Mouse (Mus musculus): ENCODE data around the gene Olfr1532-ps1.
"Not testable (repeated sequence)": the region's sequence is repeated elsewhere in the genome, so short reads cannot be mapped to it uniquely, and the experiment has no call there.

The Olfr1532-ps1 gene

GRCm38 (mm10) chr7:106907676-106908075 is at the start of gene Olfr1532-ps1:
Gene Olfr1532-ps1 (plus strand): TSS chr7:106908001.
- DNase-seq (ENCODE audit: low spot score in 2 of 2): no peak

- DNase-seq (ENCODE audit: low spot score in 2 of 2): no peak
Measured at GRCm38 (mm10) chr7:106862885-106863284, 44.9 kb upstream of the Olfr1532-ps1 start, which contains the start of gene Olfr704. Gene Olfr704 (plus strand): TSS chr7:106863185.

- DNase-seq (ENCODE audit: low spot score in 2 of 2): no peak
Measured at GRCm38 (mm10) chr7:106876791-106877190, 31.0 kb upstream of the Olfr1532-ps1 start, which contains the start of gene Olfr705. Gene Olfr705 (minus strand): TSS chr7:106876891.

GRCm38 (mm10) chr7:106888062-106888461 is 19.7 kb upstream of the Olfr1532-ps1 start, which contains the start of gene Olfr706:
Gene Olfr706 (minus strand): TSS chr7:106888162.
- no peak for DNase-seq (ENCODE audit: low spot score in 2 of 2)

GRCm38 (mm10) chr7:106901141-106901540 is 6.7 kb upstream of the Olfr1532-ps1 start, which contains the start of gene Olfr707:
Gene Olfr707 (minus strand): TSS chr7:106901241.
- not testable (repeated sequence) for DNase-seq (ENCODE audit: low spot score in 2 of 2)

- DNase-seq (ENCODE audit: low spot score in 2 of 2): not testable (repeated sequence)
Measured at GRCm38 (mm10) chr7:106920961-106921360, 13.2 kb downstream of the Olfr1532-ps1 start.

GRCm38 (mm10) chr7:106932119-106932518 is 24.3 kb downstream of the Olfr1532-ps1 start, which contains the start of gene Olfr709-ps1:
Gene Olfr709-ps1 (minus strand): TSS chr7:106932219.
- no peak for DNase-seq (ENCODE audit: low spot score in 2 of 2)

- no peak for DNase-seq (ENCODE audit: low spot score in 2 of 2)
Measured at GRCm38 (mm10) chr7:106948212-106948611, 40.4 kb downstream of the Olfr1532-ps1 start, which contains the start of gene Olfr710. Gene Olfr710 (minus strand): TSS chr7:106948312.

GRCm38 (mm10) chr7:106963837-106964236 is 56.0 kb downstream of the Olfr1532-ps1 start, which contains the start of gene Olfr6:
Gene Olfr6 (minus strand): TSS chr7:106963937.
- DNase-seq (ENCODE audit: low spot score in 2 of 2): no peak
